Mouse (Mus musculus) intestine, embryonic 14.5 days (tissue): ENCODE measurements around the gene Rnf121. TPM values are rescaled to one million over a fixed set of nuclear protein-coding genes. Genes with fewer than 3 reads are reported as not detected.

ENCODE experiments used
- ATAC-seq: fragments of 200-750 bp; cut with Nextera tagmentation; replicated peaks from 2 replicates; pipeline ENCODE4 v1.8.0; 2017; ENCODE audit warnings: low read depth, moderate number of reproducible peaks, moderate TSS enrichment, moderate library complexity; ENCODE audit not compliant: low FRiP score, low TSS enrichment
- DNase-seq: peaks from one replicate; pipeline ENCODE4 v3.0.0-alpha.2; 2018; ENCODE audit warnings: low spot score
- H3K27ac ChIP-seq: fragments of 300-500 bp; sonication (generic); 2 replicates; pipeline ENCODE4 v1.5.1; 2014; ENCODE audit warnings: low read depth, mild to moderate bottlenecking, control low read depth
- H3K27me3 ChIP-seq: fragments of 300-500 bp; sonication (generic); replicated peaks from 2 replicates; pipeline ENCODE4 v1.6.1; 2014; ENCODE audit warnings: low read length, control low read depth; ENCODE audit not compliant: control insufficient read depth, insufficient read depth
- H3K36me3 ChIP-seq: fragments of 300-500 bp; sonication (generic); 2 replicates; pipeline ENCODE4 v1.6.1; 2014; ENCODE audit warnings: low read length, control low read depth; ENCODE audit not compliant: control insufficient read depth, insufficient read depth
- H3K4me1 ChIP-seq: fragments of 300-500 bp; sonication (generic); replicated peaks from 2 replicates; pipeline ENCODE4 v1.6.1; 2014; ENCODE audit warnings: low read length, control low read depth, mixed read lengths; ENCODE audit not compliant: control insufficient read depth, insufficient read depth
- H3K4me2 ChIP-seq: fragments of 300-500 bp; sonication (generic); 2 replicates; pipeline ENCODE4 v1.6.1; 2014; ENCODE audit warnings: low read length
- H3K4me3 ChIP-seq: fragments of 300-500 bp; sonication (generic); 2 replicates; pipeline ENCODE4 v1.5.1; 2014; ENCODE audit warnings: low read depth, low read length, control low read depth, mixed read lengths
- H3K9ac ChIP-seq: fragments of 300-500 bp; sonication (generic); 2 replicates; pipeline ENCODE4 v1.6.1; 2014; ENCODE audit warnings: mild to moderate bottlenecking, low read length
- H3K9me3 ChIP-seq: fragments of 300-500 bp; sonication (generic); 2 replicates; pipeline ENCODE4 v1.6.1; 2016; ENCODE audit warnings: low read length, control low read depth; ENCODE audit not compliant: control insufficient read depth
- WGBS: fragments of 180-500 bp; shearing (Covaris S2); extraction: QIAGEN DNeasy Blood & Tissue Kit; methylation state at CpG from one replicate; pipeline ENCODE4 v1.1.7; 2014; 5-methylcytosine and 5-hydroxymethylcytosine counted together
- polyA plus RNA-seq: library from polyadenylated mRNA; unstranded; fragments of >200 nt; fragmentation: Nextera tagmentation; extraction: Ambion mirVana; gene quantifications from 2 replicates; pipeline ENCODE4 v1.2.1, GENCODE M21; 2014

Rnf121 gene
- polyA plus RNA-seq, 1 experiment from 2014 or later, result 29.3 TPM

GRCm38 (mm10) chr7:102018590-102018989 is 46.7 kb downstream of the Rnf121 start, which contains the start of gene Il18bp:
TSS of gene Il18bp (minus strand) at chr7:102018690.
- no peak within 1 kb of the TSS for H3K4me2 ChIP-seq
- no peak within 1 kb of the TSS; the same call in 1 of the 2 replicates for H3K27ac ChIP-seq

DNA sequence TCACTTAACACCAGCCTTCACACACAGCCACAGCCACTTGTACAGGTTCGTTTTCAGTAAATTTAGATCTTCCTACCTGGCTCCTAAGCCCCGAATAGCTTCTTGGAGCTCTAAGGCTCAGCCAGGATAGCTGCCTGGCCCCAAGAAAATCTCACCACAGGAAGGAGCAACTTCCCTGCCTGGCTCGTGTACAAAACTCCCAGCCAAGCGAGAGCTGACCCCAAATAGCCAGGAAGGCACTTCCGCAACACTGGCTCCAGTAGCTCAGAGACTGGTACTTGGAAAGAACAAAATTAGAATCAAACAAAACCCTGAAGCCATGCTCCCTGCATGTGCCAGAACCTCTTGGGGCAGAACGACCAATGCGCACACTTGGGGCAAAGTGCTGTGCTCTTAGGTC is 47.2 kb downstream of the Rnf121 start:
- DNase-seq (no peak), ATAC-seq (no peak)
- Histone ChIP-seq H3K9ac (no peak overlapping the region), H3K27me3 (no peaks in the 10 kb centered on the region), H3K36me3 (peaks cover 89% of the 10 kb centered on the region), H3K4me3 (no peak overlapping the region), H3K4me1 (no peaks in the 10 kb centered on the region), H3K27ac (no peak overlapping the region; the same call in 1 of the 2 replicates), H3K9me3 (no peaks in the 10 kb centered on the region), H3K4me2 (no peak overlapping the region)
- 83% methylated on average over 7 of the region's 7 CpGs for WGBS

More at GRCm38 (mm10) chr7:102018590-102018989, 46.7 kb downstream of the Rnf121 start, which contains the start of gene Il18bp:
- Histone ChIP-seq H3K36me3 (peaks cover 89% of the 10 kb centered on the region), H3K27me3 (no peaks in the 10 kb centered on the region), H3K9ac (no peak within 1 kb of the TSS), H3K4me3 (no peak within 1 kb of the TSS), H3K4me1 (no peaks in the 10 kb centered on the region), H3K9me3 (no peaks in the 10 kb centered on the region)
- ATAC-seq (no peak), DNase-seq (no peak)
- 93% methylated on average over 3 of the region's 3 CpGs for WGBS

DNA sequence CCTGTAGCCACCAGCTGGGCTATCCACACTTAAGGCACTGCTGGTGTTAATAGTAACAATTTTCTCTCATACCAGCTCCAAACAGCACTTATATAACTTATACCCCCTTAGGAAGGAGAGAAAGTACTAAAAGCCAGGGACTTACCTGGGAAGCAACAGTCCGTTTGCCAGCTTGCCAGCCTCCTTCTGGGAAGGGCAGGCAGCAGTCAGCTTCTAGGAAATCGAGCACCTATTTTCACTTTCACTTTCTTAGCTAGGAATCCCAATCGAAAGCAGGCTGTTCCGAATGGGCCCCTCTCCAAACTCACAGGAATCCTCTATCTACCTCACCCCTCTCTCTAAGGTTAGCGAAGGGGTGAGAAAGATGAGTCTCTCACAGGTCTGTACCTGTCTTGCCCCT is 47.8 kb downstream of the Rnf121 start:
- H3K27ac ChIP-seq, result no peak overlapping the region
- H3K4me2 ChIP-seq, result no peak overlapping the region
- ATAC-seq, result no peak
- H3K4me3 ChIP-seq, result no peak overlapping the region
- no peaks in the 10 kb centered on the region for H3K9me3 ChIP-seq
- no peaks in the 10 kb centered on the region for H3K27me3 ChIP-seq
- no peak for DNase-seq
- H3K9ac ChIP-seq, result no peak overlapping the region
- H3K36me3 ChIP-seq, result peaks cover 89% of the 10 kb centered on the region
- H3K4me1 ChIP-seq, result no peaks in the 10 kb centered on the region
- WGBS, result 88% methylated on average over 5 of the region's 5 CpGs

GRCm38 (mm10) chr7:102016936-102017335 is 48.3 kb downstream of the Rnf121 start:
- Histone ChIP-seq H3K4me2 (no peak overlapping the region), H3K9ac (no peak overlapping the region), H3K27ac (no peak overlapping the region), H3K27me3 (no peaks in the 10 kb centered on the region), H3K4me1 (no peaks in the 10 kb centered on the region), H3K9me3 (no peaks in the 10 kb centered on the region), H3K4me3 (no peak overlapping the region), H3K36me3 (peaks cover 89% of the 10 kb centered on the region)
- DNase-seq, result no peak
- 85% methylated on average over 4 of the region's 4 CpGs for WGBS
- ATAC-seq, result no peak

DNA sequence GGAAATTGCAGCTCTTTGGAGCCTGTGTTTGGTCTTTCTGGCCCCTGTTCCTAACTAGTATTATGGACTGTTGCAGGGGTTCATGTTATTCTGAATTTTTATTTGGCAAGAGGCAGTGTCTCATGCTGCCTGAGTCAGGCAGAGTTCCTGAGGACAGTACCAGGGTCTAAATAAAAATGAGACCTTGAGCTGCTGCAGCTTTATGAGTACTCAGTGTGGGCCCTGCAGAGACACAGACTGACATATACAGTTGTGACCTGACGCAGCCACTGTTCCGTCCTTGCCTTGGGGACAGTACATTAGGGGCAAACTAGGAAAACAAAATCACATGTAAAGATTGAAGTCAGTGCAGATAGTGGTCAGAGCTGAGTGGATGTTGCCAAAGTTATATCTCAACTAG is 50.3 kb downstream of the Rnf121 start:
- H3K36me3 ChIP-seq, result peaks cover 98% of the 10 kb centered on the region

GRCm38 (mm10) chr7:102013416-102013815 is 51.9 kb downstream of the Rnf121 start:
- no peak for DNase-seq
- no peaks in the 10 kb centered on the region for H3K9me3 ChIP-seq
- H3K36me3 ChIP-seq, result peaks cover 98% of the 10 kb centered on the region
- no peaks in the 10 kb centered on the region for H3K4me1 ChIP-seq
- H3K9ac ChIP-seq, result no peak overlapping the region
- H3K4me2 ChIP-seq, result no peak overlapping the region
- H3K27me3 ChIP-seq, result no peaks in the 10 kb centered on the region
- 89% methylated on average over 8 of the region's 8 CpGs for WGBS
- no peak overlapping the region for H3K27ac ChIP-seq
- no peak for ATAC-seq
- H3K4me3 ChIP-seq, result no peak overlapping the region

More for the DNA sequence above, 50.3 kb downstream of the Rnf121 start:
- Histone ChIP-seq H3K9me3 (no peaks in the 10 kb centered on the region), H3K4me2 (no peak overlapping the region), H3K9ac (no peak overlapping the region), H3K4me1 (no peaks in the 10 kb centered on the region), H3K27me3 (no peaks in the 10 kb centered on the region), H3K4me3 (no peak overlapping the region), H3K27ac (no peak overlapping the region)
- no peak for ATAC-seq
- 90% methylated on average over 2 of the region's 2 CpGs for WGBS
- no peak for DNase-seq

GRCm38 (mm10) chr7:102011855-102012254 is 53.4 kb downstream of the Rnf121 start:
- ATAC-seq (no peak), DNase-seq (no peak)
- WGBS, result 91% methylated on average over 9 of the region's 9 CpGs
- Histone ChIP-seq H3K36me3 (peaks cover 95% of the 10 kb centered on the region), H3K4me1 (no peaks in the 10 kb centered on the region), H3K27ac (no peak overlapping the region), H3K4me3 (no peak overlapping the region), H3K27me3 (no peaks in the 10 kb centered on the region), H3K4me2 (no peak overlapping the region), H3K9me3 (no peaks in the 10 kb centered on the region), H3K9ac (no peak overlapping the region)

GRCm38 (mm10) chr7:102006520-102006919 is 58.7 kb downstream of the Rnf121 start:
- H3K4me3 ChIP-seq, result no peak overlapping the region
- no peak overlapping the region for H3K9ac ChIP-seq
- DNase-seq, result no peak
- H3K27me3 ChIP-seq, result no peaks in the 10 kb centered on the region
- H3K27ac ChIP-seq, result no peak overlapping the region
- no peaks in the 10 kb centered on the region for H3K9me3 ChIP-seq
- WGBS, result 86% methylated on average over 1 of the region's 1 CpGs
- H3K4me2 ChIP-seq, result no peak overlapping the region
- no peaks in the 10 kb centered on the region for H3K4me1 ChIP-seq
- no peak for ATAC-seq
- H3K36me3 ChIP-seq, result peaks cover 94% of the 10 kb centered on the region

DNA sequence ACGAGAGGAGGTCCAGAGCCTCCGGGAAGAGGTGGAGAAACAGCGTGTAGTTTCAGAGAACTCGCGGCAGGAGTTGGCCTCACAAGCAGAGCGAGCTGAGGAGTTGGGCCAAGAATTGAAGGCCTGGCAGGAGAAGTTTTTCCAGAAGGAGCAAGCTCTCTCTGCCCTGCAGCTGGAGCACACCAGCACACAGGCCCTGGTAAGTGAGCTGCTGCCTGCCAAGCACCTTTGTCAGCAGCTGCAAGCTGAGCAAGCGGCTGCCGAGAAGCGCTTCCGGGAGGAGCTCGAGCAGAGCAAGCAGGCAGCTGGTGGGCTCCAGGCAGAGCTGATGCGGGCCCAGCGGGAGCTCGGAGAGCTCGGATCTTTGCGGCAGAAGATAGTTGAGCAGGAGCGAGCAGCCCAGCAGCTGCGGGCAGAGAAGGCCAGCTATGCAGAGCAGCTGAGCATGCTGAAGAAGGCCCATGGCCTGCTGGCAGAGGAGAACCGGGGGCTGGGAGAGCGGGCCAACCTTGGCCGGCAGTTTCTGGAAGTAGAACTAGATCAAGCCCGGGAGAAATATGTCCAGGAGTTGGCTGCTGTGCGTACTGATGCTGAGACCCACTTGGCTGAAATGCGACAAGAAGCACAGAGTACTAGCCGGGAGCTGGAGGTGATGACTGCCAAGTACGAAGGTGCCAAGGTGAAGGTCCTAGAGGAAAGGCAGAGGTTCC is 64.2 kb downstream of the Rnf121 start:
- Histone ChIP-seq H3K4me1 (no peaks in the 10 kb centered on the region), H3K4me2 (no peak overlapping the region), H3K4me3 (no peak overlapping the region), H3K9ac (no peak overlapping the region), H3K36me3 (peaks cover 97% of the 10 kb centered on the region), H3K9me3 (no peaks in the 10 kb centered on the region), H3K27me3 (no peaks in the 10 kb centered on the region), H3K27ac (no peak overlapping the region)
- DNase-seq (no peak), ATAC-seq (no peak)
- 93% methylated on average over 26 of the region's 26 CpGs for WGBS
